Mouse (Mus musculus) kidney, adult 2 months (tissue): ENCODE results near the gene Cfap299.

Source experiments
- CTCF ChIP-seq: fragments of 200-500 bp; conservative IDR thresholded peaks from 2 replicates; pipeline ENCODE4 v1.5.1; 2011; ENCODE audit warnings: low read depth, mild to moderate bottlenecking, control low read depth, low read length, moderate library complexity, mixed read lengths; ENCODE audit not compliant: insufficient read depth, insufficient read length
- POLR2A ChIP-seq: fragments of 200-500 bp; IDR thresholded peaks from one replicate; pipeline ENCODE4 v1.6.1; 2011; ENCODE audit warnings: low read depth, low read length, control low read depth

DNA sequence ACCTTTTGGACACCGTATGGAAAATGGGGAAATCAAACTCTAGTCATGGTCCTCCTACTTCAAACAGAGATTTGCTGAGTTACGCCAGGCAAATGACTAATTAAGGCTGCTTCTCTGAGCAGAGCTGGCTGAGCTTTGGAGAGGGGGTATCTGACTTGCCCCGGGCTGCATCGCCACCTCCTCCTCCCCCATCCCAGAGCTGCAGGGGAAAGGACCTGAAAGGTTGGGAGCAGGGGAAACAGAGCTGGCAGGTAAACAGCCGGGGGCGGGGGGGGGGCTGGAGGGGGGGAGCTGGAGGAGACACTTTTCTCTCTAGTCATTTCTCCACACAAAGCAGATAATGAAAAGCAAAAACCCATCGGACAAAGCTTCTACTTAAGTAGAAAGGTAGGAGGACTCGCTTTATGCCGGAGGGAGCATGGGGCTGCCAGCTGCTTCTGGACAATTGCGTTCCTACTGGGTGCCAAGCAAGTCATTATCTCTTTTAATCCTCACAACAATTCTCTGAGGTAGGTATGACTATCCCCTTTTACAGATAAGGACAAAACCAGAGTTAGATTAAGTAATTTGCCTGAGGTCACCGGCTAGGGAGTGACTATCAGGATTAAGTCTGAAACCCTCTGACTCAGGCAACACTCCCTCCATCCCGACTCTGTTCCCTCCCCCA, 35.9 kb upstream of the Cfap299 start:
- no peak for TF ChIP-seq POLR2A
- TF ChIP-seq CTCF = no peak
